Mouse (Mus musculus): ENCODE data around the gene Kcnh7.

The Kcnh7 gene

DNA sequence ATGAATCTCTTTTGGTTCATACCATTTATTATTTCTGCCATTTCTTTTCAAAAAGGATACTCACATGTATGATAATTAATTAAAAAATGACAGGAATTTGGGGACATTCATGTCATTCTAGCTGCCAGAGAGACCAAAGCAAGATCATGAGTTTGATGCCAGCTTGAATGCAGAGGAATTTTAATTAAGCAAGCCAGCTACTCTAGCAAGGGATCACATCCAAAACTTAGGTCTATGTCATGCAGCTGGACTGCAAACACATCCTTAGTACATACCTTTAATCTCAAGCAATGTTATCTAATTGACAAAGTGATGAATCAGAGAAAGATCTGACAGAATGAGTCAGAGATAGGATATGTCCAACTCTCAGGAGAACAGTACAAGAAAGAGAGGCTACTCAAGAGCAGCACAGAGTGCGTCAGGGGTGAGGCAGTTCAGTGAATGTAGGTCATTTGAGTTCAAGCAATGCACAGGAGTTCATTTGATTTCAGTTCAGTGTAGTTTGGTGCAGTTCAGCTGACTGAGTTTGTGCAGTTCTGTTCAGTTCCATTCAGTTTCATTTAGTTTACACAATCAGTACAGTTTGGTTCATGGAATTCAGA, 248.7 kb downstream of the Kcnh7 start:
- DNase-seq (ENCODE audit: low spot score), result no peak

DNA sequence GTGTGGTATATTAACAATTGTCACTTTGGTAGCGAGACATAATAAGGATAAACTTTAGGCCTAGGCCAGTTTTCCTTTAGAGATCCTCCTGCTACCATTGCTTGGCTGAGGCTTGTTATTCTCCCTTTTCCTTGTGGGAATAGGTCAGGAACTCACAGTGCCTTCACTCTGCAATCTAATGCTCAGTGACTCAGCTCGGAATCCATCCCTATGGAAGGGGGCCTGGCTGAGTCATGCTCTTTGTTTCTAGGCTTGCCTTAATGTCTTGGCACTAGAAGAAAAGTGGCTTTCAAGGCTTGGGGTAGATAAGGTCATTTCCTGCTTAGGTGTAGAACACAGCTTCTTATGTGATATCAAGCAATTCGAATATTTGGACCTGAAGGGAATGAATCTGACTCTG, 255.6 kb downstream of the Kcnh7 start:
- DNase-seq (ENCODE audit: low spot score), result no peak

DNA sequence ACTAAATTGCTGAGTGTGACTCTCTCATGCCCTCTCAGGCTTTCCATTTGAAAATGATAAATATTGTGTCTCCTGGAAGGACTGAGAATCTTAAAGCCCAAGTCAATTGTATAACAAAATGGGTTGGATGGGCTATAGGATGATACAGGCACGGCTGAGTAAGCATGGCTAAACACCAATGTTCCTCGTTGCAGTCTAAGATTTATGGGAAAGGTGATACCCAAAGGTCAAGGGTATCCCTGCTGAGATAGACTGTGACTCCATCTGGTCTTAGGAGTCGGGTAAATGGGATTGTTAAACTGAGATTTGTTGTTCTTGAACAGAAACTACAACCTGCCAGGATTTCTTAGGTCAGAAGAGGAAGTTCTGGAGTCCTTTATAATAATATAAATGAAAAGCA, 256.0 kb downstream of the Kcnh7 start:
- DNase-seq (ENCODE audit: low spot score), result no peak

DNA sequence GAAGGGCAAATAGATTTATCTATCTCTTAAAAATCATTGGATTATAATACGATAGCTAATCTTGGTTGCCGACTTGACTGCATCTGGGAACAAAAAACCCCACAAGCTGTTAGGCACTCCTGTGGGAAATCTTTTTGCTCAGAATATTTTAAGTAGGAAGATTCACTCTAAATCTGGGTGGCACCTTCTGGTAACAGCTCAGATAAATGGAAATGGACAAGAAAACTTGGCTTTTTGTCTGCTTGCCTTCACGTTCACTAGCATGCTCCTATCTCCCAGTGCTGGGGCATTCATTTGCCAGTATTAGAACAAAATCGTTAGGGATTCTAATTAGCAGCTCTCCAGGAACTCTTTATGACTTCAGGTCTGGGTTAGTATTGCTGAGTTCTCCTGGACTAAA, 260.3 kb downstream of the Kcnh7 start:
- DNase-seq (ENCODE audit: low spot score), result no peak

DNA sequence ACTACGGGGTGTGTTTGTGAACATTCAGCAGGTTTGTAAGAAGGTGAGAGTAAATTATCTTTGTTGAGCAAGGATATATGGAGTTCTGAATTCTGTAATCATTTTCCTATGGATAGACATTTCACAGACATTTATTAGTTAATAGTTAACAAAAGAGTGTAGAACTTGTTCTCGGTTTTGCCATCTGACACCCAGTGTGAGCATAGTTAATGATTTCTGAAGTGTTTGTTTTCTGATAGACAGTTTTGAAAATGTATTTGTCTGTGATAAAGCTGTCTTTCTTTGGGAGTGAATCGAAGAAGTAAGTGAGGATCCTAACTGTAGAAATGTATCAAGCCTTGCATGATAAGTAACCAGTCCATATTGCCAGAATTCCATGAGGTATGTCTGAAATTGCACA, 276.4 kb downstream of the Kcnh7 start:
- no peak for DNase-seq (ENCODE audit: low spot score)

DNA sequence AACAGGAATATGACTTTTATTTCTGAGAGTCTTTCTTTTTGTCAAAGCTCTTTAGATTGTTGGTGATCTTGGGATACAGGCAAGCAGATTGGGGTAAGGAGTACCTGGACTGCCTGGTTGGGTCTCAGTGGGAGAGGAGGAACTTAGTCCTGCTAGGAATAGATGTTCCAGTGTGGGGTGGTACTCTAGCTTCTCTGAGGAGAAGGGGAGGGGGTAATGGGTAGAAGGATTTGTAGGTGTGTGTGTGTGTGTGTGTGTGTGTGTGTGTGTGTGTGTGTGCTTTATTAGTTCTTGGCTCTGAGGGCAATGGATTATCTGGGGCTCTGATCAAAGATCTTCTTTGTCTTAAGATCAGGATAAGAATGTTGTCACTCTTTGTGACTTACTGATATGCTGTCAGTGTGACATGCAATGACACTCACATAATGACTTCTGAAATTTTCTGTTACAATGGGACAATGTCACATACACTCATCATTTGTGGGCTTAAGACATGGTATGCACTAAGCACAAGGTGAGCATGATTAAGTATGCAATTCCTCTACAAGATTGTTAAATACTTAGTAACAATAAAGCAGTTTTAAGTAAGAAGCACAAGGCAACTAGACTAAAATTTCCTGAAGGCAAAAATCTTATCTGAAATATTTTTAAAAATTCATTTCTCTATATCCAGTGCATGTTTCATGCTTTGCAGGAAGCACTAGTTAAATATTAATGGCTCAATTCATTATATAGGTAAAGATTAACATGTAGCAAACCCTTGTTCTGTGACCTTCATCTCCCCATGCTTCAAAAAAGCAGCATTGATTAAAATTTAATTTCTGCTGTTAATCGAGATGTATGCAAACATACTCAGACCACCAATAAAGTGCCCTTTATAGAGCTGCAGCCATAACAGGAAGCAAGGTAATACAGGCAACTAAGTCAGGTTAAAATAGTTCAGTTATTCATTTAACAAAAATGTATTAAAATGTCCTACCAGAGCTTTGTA, 281.4 kb downstream of the Kcnh7 start:
- DNase-seq (ENCODE audit: low spot score), result no peak

DNA sequence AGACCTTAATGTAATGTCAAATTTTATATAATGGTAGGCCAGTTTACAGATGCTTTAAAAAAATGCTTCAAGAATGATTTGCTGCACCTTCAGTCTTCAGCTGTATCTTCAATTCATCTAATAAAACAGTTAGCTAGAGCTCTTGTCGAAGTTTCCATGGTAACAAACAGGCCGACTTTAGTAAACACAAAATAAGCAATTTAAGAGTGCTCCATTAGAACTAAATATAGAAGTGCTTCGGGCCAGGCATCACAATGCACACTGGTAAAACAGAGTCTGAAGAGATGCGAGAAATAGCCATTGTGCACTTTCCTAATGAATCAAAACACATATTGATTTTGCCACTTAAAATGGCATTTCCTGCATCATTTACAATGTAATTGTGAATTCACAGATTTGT, 305.3 kb downstream of the Kcnh7 start:
- DNase-seq (ENCODE audit: low spot score), result no peak

DNA sequence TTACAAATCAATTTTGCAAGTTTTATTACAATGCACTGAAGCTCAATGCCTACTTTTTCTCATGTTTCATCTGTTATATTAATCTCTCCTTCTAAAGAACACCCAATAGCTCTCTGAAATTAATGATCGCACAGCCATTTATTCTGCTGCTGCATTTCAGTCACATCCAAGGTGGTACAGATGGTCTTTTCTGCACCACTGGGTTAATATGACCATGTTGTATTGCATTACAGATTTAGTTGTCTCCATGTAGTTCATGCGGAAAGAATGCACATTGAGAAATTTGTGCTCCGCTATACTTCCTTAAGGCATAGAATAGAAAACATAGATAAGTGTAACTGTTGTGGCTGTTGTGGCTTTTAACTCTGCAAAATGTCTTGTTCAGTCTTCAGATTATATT, 328.7 kb downstream of the Kcnh7 start:
- no peak for DNase-seq (ENCODE audit: low spot score)

DNA sequence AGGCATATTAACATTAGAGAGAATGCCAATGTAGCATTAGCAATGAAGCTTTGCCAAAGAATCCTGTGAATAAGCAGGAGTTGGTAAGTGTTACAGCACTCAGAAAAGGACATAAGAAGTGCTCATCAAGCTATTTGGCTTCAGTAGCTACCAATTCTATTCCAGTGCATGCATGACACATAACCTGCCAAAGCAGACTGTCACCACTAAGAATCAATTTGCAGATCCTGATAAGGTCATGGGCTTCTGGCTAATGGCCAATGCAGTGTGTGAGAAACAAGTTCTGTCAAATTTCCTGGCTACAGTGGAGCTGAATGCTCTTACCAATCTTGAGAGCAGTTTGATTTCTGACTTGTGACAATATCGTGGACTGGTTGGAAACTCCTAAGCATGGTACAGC, 341.5 kb downstream of the Kcnh7 start:
- DNase-seq (ENCODE audit: low spot score), result no peak

DNA sequence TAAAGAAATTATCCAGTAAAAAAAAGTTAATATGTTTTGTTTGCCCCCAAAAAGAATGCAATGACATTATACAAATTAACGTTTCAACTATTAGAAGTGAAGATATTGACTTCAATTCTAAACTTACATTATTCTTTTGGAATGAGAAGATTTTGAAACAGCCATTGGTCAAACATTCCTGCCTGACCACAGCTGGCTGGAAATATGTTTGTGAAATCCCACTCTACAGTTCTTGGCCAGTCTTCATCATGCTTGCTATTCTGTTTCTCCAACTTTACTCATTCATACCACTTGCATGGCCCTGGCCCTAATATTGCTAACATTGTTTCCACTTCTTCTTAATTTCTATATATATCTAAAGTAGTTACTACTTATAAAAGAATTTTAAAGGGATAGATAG, 349.8 kb downstream of the Kcnh7 start:
- no peak for DNase-seq (ENCODE audit: low spot score)

DNA sequence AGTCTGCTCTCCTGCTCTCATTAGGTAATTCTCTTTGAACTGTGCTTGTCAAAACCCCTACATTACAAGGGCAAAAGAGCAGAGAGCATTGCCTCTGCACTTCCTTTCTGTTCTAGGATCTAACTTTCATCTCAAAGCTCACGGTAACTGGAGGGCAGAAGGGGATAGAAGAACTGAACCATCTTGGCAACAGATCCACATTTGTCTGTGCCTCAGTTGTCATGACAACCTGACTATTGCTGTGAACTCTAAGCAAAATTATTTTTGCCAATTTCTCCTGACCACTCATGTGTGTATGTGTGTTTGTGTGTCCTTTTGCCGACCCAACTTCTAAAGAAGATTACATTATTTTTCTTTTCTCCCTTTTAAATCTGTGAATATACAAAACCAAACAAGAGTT, 364.9 kb downstream of the Kcnh7 start:
- DNase-seq (ENCODE audit: low spot score), result no peak

DNA sequence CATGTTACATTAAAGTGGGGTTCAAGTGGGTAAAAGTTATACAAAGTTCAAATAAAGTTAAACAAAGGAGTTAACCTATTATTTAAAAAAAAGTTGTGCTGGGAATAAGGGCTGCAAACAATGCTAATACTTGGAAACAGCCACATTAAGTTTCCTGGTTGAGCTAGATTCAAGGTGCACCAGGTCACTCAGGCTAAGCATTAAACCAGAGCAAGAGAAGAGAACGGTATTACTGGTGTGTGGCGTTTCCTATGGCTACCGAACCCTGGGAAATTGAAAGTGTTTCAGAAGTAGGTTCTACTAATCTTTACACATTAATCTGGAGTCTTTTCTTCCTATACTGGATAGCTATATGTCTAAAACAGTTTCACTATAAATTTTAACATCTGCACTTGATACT, 368.1 kb downstream of the Kcnh7 start:
- no peak for DNase-seq (ENCODE audit: low spot score)

DNA sequence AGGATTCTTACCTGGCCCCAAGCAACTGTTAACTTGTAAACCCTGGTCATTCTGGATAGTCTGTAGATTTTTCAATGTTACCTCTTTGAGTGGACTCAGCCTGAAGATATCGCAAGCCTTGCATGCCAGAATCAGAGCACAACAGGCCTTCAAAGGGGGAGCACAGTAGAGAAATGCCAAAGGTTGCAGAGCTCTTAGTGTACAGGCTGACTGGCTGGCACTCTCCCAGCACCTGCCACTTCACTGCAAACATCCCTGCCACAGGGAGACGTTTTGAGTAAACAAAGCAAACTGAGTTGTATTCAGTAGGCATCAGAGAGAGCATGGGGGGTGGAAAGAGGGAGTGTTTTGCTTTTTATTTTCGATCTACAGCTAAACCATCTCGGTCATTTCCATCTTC, 375.3 kb downstream of the Kcnh7 start:
- DNase-seq (ENCODE audit: low spot score), result no peak

DNA sequence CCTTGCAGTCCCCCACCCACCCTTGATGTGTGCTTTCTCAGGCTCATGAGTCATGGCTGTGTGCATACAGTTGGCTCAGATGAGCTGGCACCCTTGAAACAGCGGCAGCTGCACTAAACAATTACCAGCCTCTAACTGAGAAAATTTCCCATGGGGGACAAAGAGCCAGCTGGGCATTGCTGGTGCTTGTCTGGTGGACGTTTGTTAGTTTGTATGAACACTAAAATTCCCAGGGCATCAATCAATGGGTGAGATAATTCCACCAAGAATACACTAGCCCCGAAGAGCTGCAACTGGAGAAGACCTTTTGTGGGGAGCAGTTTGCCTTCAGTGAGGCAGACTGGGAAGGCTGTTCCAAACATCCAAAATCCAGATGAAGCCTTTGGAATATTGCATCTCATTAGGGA, 376.6 kb downstream of the Kcnh7 start:
- DNase-seq (ENCODE audit: low spot score), result no peak

DNA sequence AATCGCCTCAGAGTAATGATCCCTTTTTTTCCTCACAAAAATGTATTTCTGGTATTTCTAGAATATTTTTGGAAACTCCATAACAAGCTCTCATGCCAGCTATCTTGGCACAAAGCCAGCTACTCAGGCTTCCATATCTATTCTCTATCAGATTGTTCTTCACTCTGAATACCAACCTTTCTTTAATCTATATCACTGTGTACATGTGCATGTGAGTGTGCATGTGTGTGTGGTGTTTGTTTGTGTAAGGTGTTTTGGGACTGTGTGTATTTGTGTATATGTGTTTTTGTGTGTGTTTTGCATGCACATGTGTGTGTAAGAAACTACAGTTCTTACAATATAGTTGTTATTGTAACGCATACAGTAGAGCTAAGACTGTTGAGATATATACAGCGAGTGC, 377.2 kb downstream of the Kcnh7 start:
- DNase-seq (ENCODE audit: low spot score), result no peak

DNA sequence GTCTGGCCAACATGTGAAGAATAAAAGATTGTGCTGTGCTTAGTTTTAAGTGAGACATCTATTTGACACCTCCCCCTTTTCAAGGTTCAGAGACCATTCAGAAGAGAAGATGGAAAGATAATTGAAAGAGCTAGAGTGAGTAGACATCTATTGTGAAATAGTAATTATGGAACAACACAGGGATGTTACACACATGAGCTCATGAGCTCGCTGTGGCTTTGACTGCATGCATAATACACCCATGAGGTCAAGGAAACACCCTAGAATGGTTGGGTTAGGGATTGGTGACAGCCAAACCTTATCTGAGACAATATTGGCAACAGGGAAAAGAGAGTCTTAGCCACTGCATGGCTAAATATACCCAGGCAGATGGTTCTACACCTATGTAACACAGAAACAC, 380.1 kb downstream of the Kcnh7 start:
- DNase-seq (ENCODE audit: low spot score), result no peak

DNA sequence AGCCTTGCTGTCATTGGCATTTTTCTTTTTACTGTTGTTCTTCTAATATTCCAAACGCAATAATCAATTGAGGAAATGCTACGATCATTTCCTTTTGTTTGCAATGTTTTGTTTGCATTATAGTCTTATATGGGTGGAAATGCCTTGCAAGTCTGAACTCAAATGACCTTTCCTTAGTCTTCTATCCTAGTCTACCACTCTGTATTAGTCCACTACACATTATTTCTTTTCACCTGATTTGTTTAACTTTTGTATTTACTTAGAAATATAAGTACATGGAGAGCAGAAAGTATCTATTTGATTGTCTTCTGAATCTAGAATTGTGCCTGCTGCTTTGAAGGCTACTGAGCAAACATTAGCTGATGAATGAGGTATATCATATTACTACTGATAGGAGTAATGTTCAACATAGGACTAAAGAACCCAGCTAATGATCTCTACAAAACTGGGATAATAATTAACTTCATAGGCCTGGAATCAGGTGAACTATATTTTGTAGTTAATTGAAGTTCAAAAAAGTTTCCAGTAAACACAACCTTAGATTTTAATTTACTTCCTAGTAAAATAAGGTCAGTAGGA, 399.5 kb downstream of the Kcnh7 start:
- no peak for DNase-seq (ENCODE audit: low spot score)

DNA sequence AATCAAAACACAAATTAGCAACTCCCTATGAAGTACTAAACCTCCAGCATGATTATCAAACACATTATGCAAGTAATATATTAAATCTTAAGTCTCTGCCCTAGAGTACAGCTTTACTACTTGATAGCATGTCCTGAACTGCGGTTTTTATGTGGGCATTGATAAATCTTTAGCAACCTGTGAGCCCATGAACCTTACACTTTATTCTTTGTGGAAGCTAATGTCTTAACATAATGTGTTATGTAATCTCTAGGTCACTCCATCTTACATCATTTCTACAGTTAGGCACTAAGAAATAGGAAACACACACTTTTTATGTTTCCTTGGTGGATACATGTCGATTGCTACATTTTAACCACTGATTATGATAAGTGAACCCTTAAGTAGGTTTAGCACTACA, 437.8 kb downstream of the Kcnh7 start:
- DNase-seq (ENCODE audit: low spot score), result no peak

DNA sequence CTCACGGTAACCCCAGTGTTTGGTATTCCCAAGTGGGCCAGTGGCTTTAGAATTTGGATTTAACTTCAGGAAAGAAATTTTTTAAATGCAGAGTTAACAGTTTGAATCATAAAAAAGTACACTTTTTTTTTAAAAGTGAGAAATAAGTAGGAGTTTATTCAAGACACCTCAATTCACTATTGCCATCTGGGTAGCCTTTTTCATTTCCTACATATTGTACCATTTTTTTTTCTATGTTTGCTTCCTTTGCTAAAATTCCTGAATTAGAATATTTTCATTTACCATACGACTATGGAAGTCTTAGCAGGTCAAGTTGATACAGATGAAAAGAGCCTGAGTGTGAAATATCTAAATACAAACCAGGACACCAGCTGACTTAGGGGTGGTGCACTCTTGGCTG, 441.0 kb downstream of the Kcnh7 start:
- DNase-seq (ENCODE audit: low spot score), result no peak

DNA sequence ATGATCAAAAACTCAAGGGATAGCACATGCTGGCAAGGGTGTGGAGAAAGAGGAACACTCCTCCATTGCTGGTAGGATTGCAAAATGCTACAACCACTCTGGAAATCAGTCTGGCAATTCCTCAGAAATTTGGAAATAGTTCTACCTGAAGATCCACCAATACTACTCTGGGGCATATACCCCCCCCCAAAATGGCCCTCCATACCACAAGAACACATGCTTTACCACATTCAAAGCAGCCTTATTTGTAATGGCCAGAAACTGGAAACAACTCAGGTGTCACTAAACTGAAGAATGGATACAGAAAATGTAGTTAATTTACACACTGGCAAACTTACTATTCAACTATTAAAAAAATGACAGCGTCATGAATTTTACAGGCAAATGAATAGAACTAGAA, 453.4 kb downstream of the Kcnh7 start:
- no peak for DNase-seq (ENCODE audit: low spot score)

DNA sequence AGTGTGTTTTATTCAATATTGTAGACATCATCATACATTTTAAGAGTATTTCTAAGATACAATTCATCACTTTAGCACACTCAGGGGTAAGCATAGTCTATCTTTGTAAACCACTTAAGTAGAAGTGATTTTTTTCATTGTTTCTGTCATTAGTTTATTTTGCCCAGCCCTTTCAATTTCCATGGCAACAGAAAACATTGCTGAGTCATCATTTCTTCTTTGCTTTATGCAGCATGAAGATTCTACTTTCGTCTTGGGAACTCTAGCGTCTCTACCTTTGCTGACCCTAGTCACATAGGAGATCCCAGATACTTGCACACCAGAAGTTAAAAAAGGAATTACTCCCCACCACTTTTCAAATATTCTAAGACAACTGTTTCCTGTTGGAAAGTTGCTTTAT, 456.4 kb downstream of the Kcnh7 start:
- DNase-seq (ENCODE audit: low spot score), result no peak

DNA sequence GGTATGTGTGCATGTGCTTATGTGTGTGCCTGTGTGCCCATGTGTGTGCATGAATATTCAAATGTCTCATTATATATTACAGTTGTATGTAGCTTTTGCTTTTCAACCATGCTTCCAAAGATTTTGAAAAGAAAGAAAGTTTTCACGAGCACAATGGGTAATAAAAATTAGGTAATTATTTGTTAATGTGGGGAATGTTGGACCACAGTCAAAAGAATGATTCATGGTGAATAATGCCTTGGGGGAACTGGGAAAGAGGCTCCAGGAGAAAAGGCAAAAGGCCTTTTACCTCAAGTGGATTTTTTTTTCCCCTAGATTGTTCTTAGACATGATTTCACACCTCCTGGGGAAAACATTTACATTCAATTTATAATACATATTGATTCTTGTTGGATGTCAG, 458.1 kb downstream of the Kcnh7 start:
- DNase-seq (ENCODE audit: low spot score), result no peak

DNA sequence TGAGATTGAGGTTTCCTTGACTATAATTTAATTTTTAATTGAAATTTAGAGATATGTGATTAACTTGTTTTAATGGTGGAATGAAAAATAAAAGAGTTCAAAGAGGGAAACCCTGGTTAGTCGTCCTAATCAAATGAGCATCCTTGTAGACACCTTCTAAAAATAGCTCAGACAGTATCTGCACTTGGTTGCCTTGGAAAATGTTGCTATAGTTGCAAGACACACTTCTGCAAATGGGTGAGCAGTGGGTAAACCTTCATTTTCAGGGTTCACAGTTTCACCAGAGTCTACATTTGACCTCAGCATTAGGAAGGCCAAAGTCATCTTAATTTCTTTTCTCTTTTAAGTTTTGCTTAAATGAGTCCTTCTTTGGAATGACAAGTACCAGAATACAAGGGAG, 465.7 kb downstream of the Kcnh7 start:
- no peak for DNase-seq (ENCODE audit: low spot score)
